Mouse (Mus musculus): ENCODE measurements at regions not wholly inside any gene's neighbourhood (a gene's known extent, or its start where the extent isn't known, plus 50 kb on each side); places are given as distances from the start of the nearest gene placed in this dataset.

DNA sequence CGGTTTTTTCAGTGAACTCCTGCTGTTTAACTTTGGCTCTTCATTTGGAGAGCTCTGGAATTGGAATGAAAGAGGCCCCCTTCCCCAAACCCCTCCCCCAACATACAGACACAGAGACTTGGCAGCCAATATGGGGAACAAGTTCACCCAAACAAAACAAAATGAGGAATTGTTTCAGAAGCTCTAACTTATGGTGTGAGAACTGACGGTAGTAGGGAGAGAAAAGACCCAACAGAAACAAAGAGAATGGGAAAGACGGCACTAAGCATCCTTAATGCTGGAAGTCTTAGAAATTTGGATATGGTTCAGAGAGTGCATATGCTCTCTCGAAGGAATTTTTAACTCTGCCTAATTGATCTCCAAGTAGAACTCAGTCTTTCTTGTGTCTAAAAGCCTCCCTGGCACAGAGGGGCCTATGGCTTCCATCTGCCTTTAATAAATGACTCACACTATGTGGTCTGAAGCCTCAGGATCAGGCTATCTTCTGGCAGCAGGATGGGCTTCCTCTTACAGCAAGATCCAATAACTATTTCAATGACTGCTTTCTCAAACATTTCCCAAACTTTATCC, 438.2 kb upstream of the Map3k7 start:
- no peak for DNase-seq

GRCm38 (mm10) chr4:31536811-31537210, 427.1 kb upstream of the Map3k7 start:
- no peak for DNase-seq

GRCm38 (mm10) chr4:31553780-31554394, 410.0 kb upstream of the Map3k7 start:
- DNase-seq, result no peak

DNA sequence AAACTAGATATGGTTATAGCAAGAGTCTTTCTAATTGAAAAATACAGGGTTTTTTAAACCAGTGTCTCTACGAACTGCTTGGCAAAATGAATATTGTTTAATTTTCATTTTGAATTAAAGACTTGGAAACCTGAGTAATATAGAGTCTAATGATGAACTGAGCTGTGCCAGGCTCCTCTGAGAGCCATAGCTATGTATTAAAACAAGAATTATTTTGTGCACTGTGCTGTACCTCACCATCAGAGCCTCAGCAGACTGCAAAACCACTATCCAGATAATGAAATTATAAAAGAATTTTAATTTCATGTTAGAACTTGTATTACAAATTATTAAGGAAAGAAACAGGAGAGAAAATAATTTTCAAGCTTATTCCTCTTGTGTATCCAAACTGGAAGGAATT, 408.8 kb upstream of the Map3k7 start:
- no peak for DNase-seq

DNA sequence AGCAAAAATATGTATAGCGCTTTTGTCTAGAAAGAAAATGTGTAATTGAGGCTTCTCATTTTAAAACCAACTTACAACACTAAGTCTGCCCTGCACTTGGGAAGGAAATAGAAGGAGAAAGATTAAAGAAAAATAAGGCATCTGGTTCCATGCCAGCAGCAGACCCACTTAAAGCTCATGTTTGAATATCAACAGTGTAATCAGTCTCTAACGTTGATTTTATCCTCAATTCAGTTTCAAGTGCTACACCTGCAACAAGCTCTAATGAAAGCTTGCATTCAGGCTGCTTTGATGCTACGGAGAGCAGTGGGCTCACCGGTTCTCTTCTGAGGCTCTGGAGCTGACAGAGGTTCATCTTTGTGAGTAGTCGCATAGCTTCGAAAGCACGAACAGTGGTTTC, 406.6 kb upstream of the Map3k7 start:
- DNase-seq, result no peak

GRCm38 (mm10) chr4:31560305-31560704, 403.6 kb upstream of the Map3k7 start:
- no peak for DNase-seq

GRCm38 (mm10) chr4:31561183-31561582, 402.7 kb upstream of the Map3k7 start:
- no peak for DNase-seq

DNA sequence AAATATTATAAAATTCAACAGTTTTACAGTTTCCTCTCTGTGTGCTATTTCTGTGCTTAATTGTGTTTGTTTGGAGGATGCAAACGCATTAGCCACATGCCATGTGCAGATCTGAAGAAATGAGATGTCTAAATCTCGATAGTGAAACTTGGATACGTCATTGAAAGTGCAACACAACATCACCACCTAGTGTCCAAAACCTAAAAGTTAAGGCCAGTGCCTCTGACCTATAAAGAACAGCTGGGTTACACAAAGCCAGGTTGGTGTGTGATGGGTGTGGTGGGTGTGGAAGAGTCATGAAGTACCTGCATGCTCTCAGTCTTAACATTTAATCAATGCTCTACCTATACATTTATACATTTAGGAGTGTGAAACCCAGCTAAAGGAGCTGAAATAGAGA, 402.1 kb upstream of the Map3k7 start:
- DNase-seq, result no peak

DNA sequence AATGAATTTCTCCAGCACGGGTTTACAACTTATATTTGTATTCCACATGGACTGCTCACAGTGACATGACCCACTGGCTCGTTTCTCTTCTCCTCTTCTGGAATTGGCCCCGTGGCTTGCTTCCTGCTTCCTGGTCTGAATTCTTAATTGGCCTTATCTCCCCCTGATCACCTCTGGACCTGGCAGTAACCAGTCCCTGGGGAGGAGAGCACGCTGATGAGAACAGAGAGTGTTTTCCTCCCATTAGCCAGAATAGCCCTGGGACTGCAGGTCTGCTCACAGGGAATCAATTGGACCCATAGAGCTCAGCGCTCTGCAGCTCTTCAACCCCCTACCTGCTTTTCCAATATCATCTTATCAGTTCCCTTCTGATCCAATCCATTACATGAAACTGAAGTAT, 397.7 kb upstream of the Map3k7 start:
- DNase-seq, result no peak

- no peak for DNase-seq
Observed at GRCm38 (mm10) chr4:31566834-31567233, 397.1 kb upstream of the Map3k7 start.

DNA sequence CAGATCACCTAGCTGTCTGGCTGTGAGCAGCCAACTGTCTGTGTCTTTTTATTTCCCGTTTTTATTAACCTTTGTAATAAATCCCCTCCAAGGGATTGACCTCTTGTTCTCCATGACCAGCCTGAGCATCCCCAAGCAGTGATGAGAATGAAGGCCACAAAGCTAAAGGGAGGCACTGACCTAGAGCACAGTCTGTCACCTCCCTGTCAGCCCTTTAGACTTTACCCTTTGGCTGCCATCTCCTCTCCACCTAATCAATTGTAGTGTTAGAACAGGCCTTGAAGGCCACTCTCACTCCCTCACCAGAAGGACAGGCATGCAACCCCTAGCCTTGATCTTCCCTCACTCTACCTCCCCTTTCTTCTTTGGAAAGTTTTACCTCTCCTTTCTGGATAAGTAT, 394.2 kb upstream of the Map3k7 start:
- DNase-seq, result no peak

DNA sequence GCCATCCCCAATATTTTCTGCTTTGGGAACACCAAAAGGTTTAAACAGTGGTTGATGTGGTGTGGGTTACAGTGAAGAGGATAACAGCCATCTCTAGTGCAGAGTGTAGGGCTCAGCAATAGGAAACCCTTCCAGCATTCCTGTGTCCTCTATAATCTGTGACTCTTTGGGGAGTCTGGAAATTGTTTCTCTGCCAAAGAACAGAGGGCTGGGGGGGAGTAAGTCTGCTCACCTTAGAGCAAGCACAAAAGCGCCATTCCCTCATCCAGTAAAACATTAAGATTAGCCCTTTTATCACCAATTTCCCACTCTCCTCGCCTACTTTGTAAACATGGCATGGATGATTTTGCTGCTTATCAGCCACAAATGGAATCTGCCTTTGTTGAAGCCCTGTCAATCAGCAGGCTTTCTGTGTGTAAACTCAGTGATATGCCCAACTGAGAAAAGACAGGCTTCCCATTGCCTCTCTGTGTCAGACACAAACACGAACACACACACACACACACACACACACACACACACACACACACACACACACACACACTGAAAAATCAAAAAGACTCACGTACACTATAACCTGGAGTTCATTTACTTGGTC, 386.8 kb upstream of the Map3k7 start:
- no peak for DNase-seq

DNA sequence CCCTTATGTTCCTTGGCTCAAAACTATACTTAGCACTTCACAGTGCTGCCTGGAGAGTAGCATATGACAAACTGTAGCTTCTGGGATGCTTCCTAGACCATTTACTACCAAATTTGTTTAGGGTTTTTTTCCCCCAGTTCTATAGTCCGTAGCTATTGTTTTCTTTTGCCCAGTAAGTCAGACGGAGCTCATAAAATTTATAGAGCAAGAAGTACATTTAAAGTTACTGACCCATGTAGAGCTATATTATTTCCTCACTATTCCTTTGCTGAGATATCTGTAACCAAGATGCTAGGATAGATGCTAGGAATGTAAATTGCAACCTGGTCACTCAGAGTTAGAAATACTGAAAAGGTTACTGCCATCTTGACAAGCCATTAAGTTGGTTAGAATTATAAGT, 380.4 kb upstream of the Map3k7 start:
- DNase-seq, result no peak

DNA sequence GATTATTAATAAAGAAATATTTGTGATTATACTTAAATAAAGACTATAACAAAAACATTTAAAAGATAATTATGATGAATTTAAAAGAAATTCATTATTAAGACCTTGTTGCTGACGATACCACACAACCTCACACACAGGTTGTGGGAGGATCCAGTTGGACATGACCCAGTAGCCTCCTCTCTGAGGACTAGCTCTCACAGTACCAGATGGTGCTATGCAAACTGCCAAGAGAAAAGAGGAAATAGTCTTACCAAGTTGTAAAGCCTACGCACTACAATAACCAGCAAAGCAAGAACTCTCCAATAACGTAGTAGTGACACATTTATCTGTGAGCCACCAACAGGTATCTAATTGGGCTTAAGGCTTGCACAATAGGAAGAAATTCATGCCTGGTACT, 379.7 kb upstream of the Map3k7 start:
- no peak for DNase-seq

DNA sequence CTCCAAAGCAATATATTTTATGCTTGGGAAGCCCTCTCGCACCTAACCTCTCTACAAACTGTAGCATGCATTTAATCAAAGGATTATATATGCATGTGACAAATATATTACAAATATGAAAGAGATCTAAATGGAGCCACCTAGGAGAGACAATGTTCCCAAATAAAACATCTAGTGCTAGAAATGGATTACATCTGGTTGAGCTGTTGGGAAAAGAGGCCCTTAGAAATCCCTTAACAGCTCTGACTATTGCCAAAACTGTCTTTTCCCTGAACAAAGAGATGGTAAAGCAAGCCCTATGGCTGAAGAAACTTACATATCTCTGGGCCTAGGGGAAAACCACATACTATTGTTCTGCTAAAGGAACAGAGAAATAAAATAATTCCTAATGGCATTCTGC, 369.8 kb upstream of the Map3k7 start:
- no peak for DNase-seq

- DNase-seq, result no peak
Observed at GRCm38 (mm10) chr4:31601536-31601935, 362.4 kb upstream of the Map3k7 start.

DNA sequence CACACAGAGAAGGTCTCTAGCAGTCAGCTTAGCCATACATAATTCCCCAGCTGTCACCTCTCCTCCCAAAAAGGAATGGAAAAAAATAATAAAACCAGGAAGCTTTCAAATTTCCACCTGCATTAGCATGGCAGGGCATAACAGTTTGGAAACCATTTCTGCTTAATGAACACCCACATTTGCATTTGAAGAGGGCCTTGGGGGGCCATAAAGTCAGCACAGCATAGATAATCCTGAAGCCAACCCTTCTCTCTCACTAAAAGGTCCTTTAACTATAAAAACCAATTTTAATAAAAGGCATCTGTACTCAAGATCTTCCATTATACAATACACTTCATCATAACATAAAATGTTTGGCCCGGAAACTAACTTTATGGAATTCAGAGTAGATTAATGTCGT, 360.1 kb upstream of the Map3k7 start:
- no peak for DNase-seq

DNA sequence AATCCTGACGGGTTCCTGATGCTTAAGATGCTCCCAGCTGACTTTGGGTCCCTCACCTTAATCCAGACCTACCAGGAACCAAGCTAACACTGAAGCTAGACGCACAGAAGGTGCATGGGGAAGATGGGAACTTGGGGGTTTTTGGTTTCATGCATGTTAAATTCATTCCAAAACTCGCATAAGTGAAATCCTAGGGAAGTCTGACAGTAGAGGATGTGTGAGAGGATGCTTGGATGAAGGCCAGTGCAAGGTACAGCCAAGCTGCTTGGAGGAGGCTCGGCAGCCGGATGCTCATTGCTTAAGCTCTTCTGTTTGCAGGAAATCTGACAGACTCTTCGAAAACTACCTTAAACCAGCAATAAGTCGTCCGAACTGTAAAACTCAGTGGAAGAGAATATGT, 355.1 kb upstream of the Map3k7 start:
- no peak for DNase-seq

GRCm38 (mm10) chr4:31609559-31609958, 354.3 kb upstream of the Map3k7 start:
- DNase-seq, result no peak

- DNase-seq, result no peak
Observed at GRCm38 (mm10) chr4:31612147-31612824, 351.6 kb upstream of the Map3k7 start.

GRCm38 (mm10) chr4:31612825-31613514, 350.9 kb upstream of the Map3k7 start:
- no peak for DNase-seq

DNA sequence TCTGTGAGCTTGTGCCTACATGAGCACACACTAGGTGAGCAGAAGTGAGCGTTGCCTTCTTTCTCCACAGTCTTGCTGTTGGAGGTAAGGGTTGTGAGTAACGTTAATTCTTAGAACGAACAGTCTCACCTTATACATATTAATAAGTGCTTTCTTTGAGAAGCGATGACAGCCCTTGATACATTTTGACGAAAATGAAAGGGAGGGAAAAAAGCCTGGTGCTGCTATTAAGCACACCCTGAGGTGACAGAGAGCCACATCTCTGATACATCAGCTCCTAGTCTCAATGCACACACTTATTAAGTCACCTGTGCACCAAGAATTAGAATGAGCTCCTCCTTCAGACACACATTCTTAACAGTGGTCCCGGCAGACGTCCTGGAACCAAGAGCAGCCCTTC, 346.3 kb upstream of the Map3k7 start:
- no peak for DNase-seq

DNA sequence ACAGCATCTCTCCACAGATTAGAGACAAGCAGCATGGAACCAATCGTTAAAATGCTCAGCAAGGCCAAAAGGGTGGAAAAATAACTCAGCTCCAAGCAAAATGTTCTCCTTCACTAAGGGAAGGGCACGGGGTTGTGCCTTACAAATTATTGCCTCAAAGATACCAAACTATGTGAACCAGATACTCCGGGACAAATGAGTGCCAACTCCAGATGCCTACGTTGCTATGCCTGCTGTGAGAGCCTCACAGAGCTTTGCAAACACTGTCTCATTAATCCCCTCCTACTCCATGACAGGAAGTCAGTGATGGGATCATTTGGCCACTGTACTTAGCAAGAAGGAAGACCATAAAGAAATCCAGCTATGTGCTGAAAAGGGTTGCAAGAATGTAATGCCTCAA, 345.9 kb upstream of the Map3k7 start:
- no peak for DNase-seq

- no peak for DNase-seq
Observed at GRCm38 (mm10) chr4:31621205-31621604, 342.7 kb upstream of the Map3k7 start.
